ENCODE assay signal across 14 mouse cellular contexts in genomic region chr14:21849524-21850418, GRCm38 (mm10). TPM values are rescaled to one million over a fixed set of nuclear protein-coding genes. Genes with fewer than 3 reads are reported as not detected.
A peak's percentile ranks its signal among the peaks of the same experiment; 100 is the strongest.
DNase-seq lines count a peak whose midpoint lies in the region; ATAC-seq and TF ChIP-seq lines count a peak whose summit lies in the region.
"Had no signal": no experiment of that assay in that cellular context is flagged by ENCODE, and none has a peak within 500 bp of the region (broad histone marks: within the 10 kb centered on the region; RNA-seq: fewer than 3 reads in every experiment).

No protein-coding gene starts in this region.

- H3K4me3 ChIP-seq in lung, embryonic 14.5 days (ENCODE audit: low read depth, low read length), result no peak overlapping the region
- peak overlapping the region; percentile 65 for H3K4me3 ChIP-seq in G1E (ENCODE audit: low read depth, low read length)
- peak overlapping the region; percentile 16 for H3K4me3 ChIP-seq in liver, embryonic 12.5 days
- no peak overlapping the region for H3K4me3 ChIP-seq in midbrain, embryonic 14.5 days (replicated peaks; ENCODE audit: low read depth, low read length)

- H3K27ac ChIP-seq in lung, embryonic 14.5 days (ENCODE audit: low read depth), result 0 out of 2 replicates have a peak overlapping the region, but pooled peaks have one; percentile 28
- peak overlapping the region; percentile 92 for H3K27ac ChIP-seq in liver, embryonic 12.5 days
- H3K27ac ChIP-seq in midbrain, embryonic 14.5 days (replicated peaks; ENCODE audit: low read depth, low read length), result no peak overlapping the region
- H3K27ac ChIP-seq: embryonic facial prominence, embryonic 15.5 days; forebrain, embryonic 15.5 days; gastrocnemius, adult 2 months; heart, embryonic 15.5 days; hindbrain, embryonic 15.5 days; left cerebral cortex, adult 2 months had no signal

- H3K9ac ChIP-seq in lung, embryonic 14.5 days, result no peak overlapping the region
- H3K9ac ChIP-seq in liver, embryonic 12.5 days, result peak overlapping the region; percentile 49
- H3K9ac ChIP-seq in midbrain, embryonic 14.5 days (replicated peaks; ENCODE audit: low read length), result no peak overlapping the region
- H3K9ac ChIP-seq: embryonic facial prominence, embryonic 15.5 days; heart, embryonic 15.5 days; hindbrain, embryonic 15.5 days had no signal

- no peak for ATAC-seq in lung, embryonic 14.5 days (ENCODE audit: insufficient read depth)
- ATAC-seq in G1E (ENCODE audit: extremely low read depth, insufficient number of reproducible peaks, low FRiP score, poor library complexity, severe bottlenecking), result peak; percentile 12; the same call in 1 of the 2 replicates
- ATAC-seq in liver, embryonic 12.5 days, result peak; percentile 28
- no peak for ATAC-seq in midbrain, embryonic 14.5 days (ENCODE audit: low FRiP score, low TSS enrichment)

- TF ChIP-seq CTCF in lung, embryonic 14.5 days (IDR thresholded peaks at IDR 0.05; ENCODE audit: low read depth), result no peak
- TF ChIP-seq CTCF in G1E (IDR thresholded peaks at IDR 0.05; ENCODE audit: low read depth, low read length), result no peak

- DNase-seq in cerebellum, postnatal 10 days, result peak; percentile 43 to 51
- DNase-seq in cerebellum, postnatal 36 days, result no peak
- DNase-seq in lung, embryonic 14.5 days, result peak; percentile 18
- no peak for DNase-seq in lung, postnatal 25 days (ENCODE audit: low spot score)
- DNase-seq in G1E (ENCODE audit: low spot score) (peak; percentile 65), adipocyte (ENCODE audit: low spot score) (no peak)
- DNase-seq in midbrain, embryonic 14.5 days, result no peak

- no peaks in the 10 kb centered on the region for H3K27me3 ChIP-seq in lung, embryonic 14.5 days (ENCODE audit: insufficient read depth, low read length)
- H3K27me3 ChIP-seq in G1E (ENCODE audit: insufficient read depth, low read length), result no peaks in the 10 kb centered on the region
- no peaks in the 10 kb centered on the region for H3K27me3 ChIP-seq in liver, embryonic 12.5 days (replicated peaks)
- H3K27me3 ChIP-seq in midbrain, embryonic 14.5 days (ENCODE audit: control insufficient read depth, insufficient read depth, low read length), result no peaks in the 10 kb centered on the region
- H3K27me3 ChIP-seq: embryonic facial prominence, embryonic 15.5 days; forebrain, embryonic 15.5 days; heart, embryonic 15.5 days; hindbrain, embryonic 15.5 days had no signal

- WGBS in lung, embryonic 14.5 days, result 72% methylated on average over 13 of the region's 13 CpGs
- WGBS in liver, embryonic 12.5 days (ENCODE audit: insufficient replicate concordance), result 65% methylated on average over 13 of the region's 13 CpGs
- 89% methylated on average over 13 of the region's 13 CpGs for whole genome bisulfite sequencing in midbrain, embryonic 14.5 days

- H3K4me2 ChIP-seq in lung, embryonic 14.5 days, result peak overlapping the region; percentile 15; the same call in 1 of the 2 replicates
- peak overlapping the region; percentile 59 for H3K4me2 ChIP-seq in liver, embryonic 12.5 days
- no peak overlapping the region for H3K4me2 ChIP-seq in midbrain, embryonic 14.5 days (ENCODE audit: low read length)

- no peaks in the 10 kb centered on the region for H3K9me3 ChIP-seq in lung, embryonic 14.5 days (ENCODE audit: low read depth, low read length)
- H3K9me3 ChIP-seq in G1E (replicated peaks), result no peaks in the 10 kb centered on the region
- H3K9me3 ChIP-seq in liver, embryonic 12.5 days (replicated peaks), result no peaks in the 10 kb centered on the region
- no peaks in the 10 kb centered on the region for H3K9me3 ChIP-seq in midbrain, embryonic 14.5 days (ENCODE audit: control insufficient read depth, low read length)
- H3K9me3 ChIP-seq: embryonic facial prominence, embryonic 15.5 days; forebrain, embryonic 15.5 days; heart, embryonic 15.5 days; hindbrain, embryonic 15.5 days had no signal

- peaks cover 24% of the 10 kb centered on the region for H3K4me1 ChIP-seq in lung, embryonic 14.5 days (ENCODE audit: insufficient read depth)
- H3K4me1 ChIP-seq in G1E (ENCODE audit: insufficient read depth, low read depth, low read length), result peaks cover 95% of the 10 kb centered on the region
- H3K4me1 ChIP-seq in liver, embryonic 12.5 days, result peaks cover 93% of the 10 kb centered on the region
- peaks cover 12% of the 10 kb centered on the region; the same call in 1 of the 2 replicates for H3K4me1 ChIP-seq in midbrain, embryonic 14.5 days (ENCODE audit: control insufficient read depth, insufficient read depth, low read length)

- H3K36me3 ChIP-seq in lung, embryonic 14.5 days (ENCODE audit: insufficient read depth), result peaks cover 23% of the 10 kb centered on the region
- H3K36me3 ChIP-seq in G1E (replicated peaks), result peaks cover 43% of the 10 kb centered on the region
- peaks cover 24% of the 10 kb centered on the region for H3K36me3 ChIP-seq in liver, embryonic 12.5 days
- peaks cover 19% of the 10 kb centered on the region for H3K36me3 ChIP-seq in midbrain, embryonic 14.5 days (ENCODE audit: control insufficient read depth, insufficient read depth, low read length)

RNA-seq across cellular contexts. Expression of gene Comtd1, which starts 1.0 kb away (rescaled TPM):
- polyA plus RNA-seq in lung, embryonic 14.5 days (2014; fragmentation: Nextera tagmentation; extraction: Ambion mirVana), result 15.4 and 17.0 TPM in 2 replicates
- total RNA-seq in G1E (2014; fragmentation: Nextera tagmentation), result 23.3 and 33.0 TPM in 2 replicates
- 20.6 and 24.5 TPM in 2 replicates for total RNA-seq in G1E (2017)
- polyA plus RNA-seq in G1E (2012), result 49.2 and 49.5 TPM in 2 replicates
- 35.7 and 41.3 TPM in 2 replicates for polyA plus RNA-seq in liver, embryonic 12.5 days (2016; fragmentation: Nextera tagmentation; extraction: Ambion mirVana)
- 38.8 and 55.7 TPM in 2 replicates for polyA plus RNA-seq in midbrain, embryonic 14.5 days (2014; fragmentation: Nextera tagmentation; extraction: Ambion mirVana)

RNA-seq across cellular contexts. Expression of gene Vdac2, which starts 24.7 kb away (rescaled TPM):
- 274 and 278 TPM in 2 replicates for polyA plus RNA-seq in lung, embryonic 14.5 days (2014; fragmentation: Nextera tagmentation; extraction: Ambion mirVana)
- total RNA-seq in G1E (2014; fragmentation: Nextera tagmentation), result 525 and 570 TPM in 2 replicates
- total RNA-seq in G1E (2017), result 445 and 495 TPM in 2 replicates
- 636 and 648 TPM in 2 replicates for polyA plus RNA-seq in G1E (2012)
- polyA plus RNA-seq in liver, embryonic 12.5 days (2016; fragmentation: Nextera tagmentation; extraction: Ambion mirVana), result 194 and 198 TPM in 2 replicates
- polyA plus RNA-seq in midbrain, embryonic 14.5 days (2014; fragmentation: Nextera tagmentation; extraction: Ambion mirVana), result 266 and 297 TPM in 2 replicates

Comparison
In these comparisons a context has a peak if more than half of its experiments do, and no peak if none do; other contexts are left out.
1. DNase-seq: peak in cerebellum, postnatal 10 days (2 of 2), lung, embryonic 14.5 days (single experiment) and G1E (single experiment); none in cerebellum, postnatal 36 days (0 of 2), lung, postnatal 25 days (single experiment), midbrain, embryonic 14.5 days (single experiment) and adipocyte (single experiment).
2. ATAC-seq: peak in G1E (single experiment) and liver, embryonic 12.5 days (single experiment); none in lung, embryonic 14.5 days (single experiment) and midbrain, embryonic 14.5 days (single experiment).
3. H3K4me3 ChIP-seq: peak in G1E (single experiment) and liver, embryonic 12.5 days (single experiment); none in lung, embryonic 14.5 days (single experiment) and midbrain, embryonic 14.5 days (single experiment).